Mouse (Mus musculus) small intestine, adult 2 months (tissue): ENCODE results near the gene Slc4a1. TPM values are rescaled to one million over a fixed set of nuclear protein-coding genes. Genes with fewer than 3 reads are reported as not detected.
A peak's percentile ranks its signal among the peaks of the same experiment; 100 is the strongest.

Source experiments
- H3K27ac ChIP-seq: fragments of 200-500 bp; 2 replicates; pipeline ENCODE4 v1.5.1; 2012; ENCODE audit warnings: low read depth, low read length, control low read depth, inconsistent platforms; ENCODE audit not compliant: insufficient read depth
- H3K27me3 ChIP-seq: fragments of 200-500 bp; 2 replicates; pipeline ENCODE4 v1.6.1; 2012; ENCODE audit warnings: mild to moderate bottlenecking, moderate library complexity, low read length, inconsistent platforms; ENCODE audit not compliant: control insufficient read depth, insufficient read depth
- H3K36me3 ChIP-seq: fragments of 200-500 bp; 2 replicates; pipeline ENCODE4 v1.6.1; 2012; ENCODE audit warnings: mild to moderate bottlenecking, low read length, control low read depth, inconsistent platforms; ENCODE audit not compliant: control insufficient read depth, insufficient read depth
- H3K4me1 ChIP-seq: fragments of 200-500 bp; 2 replicates; pipeline ENCODE4 v1.6.1; 2012; ENCODE audit warnings: low read length, inconsistent platforms, mixed read lengths; ENCODE audit not compliant: control insufficient read depth, insufficient read depth, insufficient read length
- H3K4me3 ChIP-seq: fragments of 200-500 bp; 2 replicates; pipeline ENCODE4 v1.5.1; 2012; ENCODE audit warnings: low read depth, mild to moderate bottlenecking, control low read depth, inconsistent platforms, low read length, moderate library complexity
- CTCF ChIP-seq: fragments of 200-500 bp; IDR thresholded peaks from 2 replicates; pipeline ENCODE4 v1.5.1; 2012; ENCODE audit warnings: low read depth, mild to moderate bottlenecking, control low read depth, inconsistent platforms, low read length, moderate library complexity, mixed read lengths; ENCODE audit not compliant: insufficient replicate concordance, insufficient read length; ENCODE audit errors: extremely low read depth
- POLR2A ChIP-seq: fragments of 200-500 bp; IDR thresholded peaks from 2 replicates; pipeline ENCODE4 v1.6.1; 2012; ENCODE audit warnings: low read depth, mild to moderate bottlenecking, control low read depth, inconsistent platforms, low read length, moderate library complexity
- WGBS: fragments of 180-500 bp; shearing (Covaris S2); methylation state at CpG from one replicate; pipeline ENCODE4 v1.1.7; 2018; 5-methylcytosine and 5-hydroxymethylcytosine counted together
- polyA plus RNA-seq: library from polyadenylated mRNA; depleted of rRNA; stranded (reverse); fragments of >200 nt; gene quantifications from 2 replicates; pipeline ENCODE4 v1.2.3, GENCODE M21; 2012

The Slc4a1 gene
- polyA plus RNA-seq, 1 experiment = not detected

DNA sequence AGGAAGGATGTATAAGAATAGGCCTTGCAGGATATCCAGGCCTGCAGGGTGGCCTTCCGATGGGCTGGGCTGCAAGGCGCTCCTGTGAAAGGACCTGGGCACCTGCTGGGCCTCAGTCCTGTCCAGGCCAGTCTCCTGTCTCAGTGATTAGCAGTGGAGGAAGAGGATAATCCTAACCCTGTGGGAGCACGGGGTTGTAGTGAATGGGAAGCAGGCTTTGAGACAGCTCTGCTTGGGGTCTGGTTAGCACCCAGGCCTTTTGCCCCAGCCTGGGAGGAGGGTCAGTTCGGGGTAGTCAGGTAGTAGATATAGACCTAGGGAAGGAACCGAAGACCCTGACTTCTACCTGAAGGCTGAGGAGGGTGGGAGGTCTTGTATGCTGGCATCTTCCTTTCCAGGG is 18.3 kb downstream of the Slc4a1 start:
- WGBS = 91% methylated on average over 5 of the region's 5 CpGs
- TF ChIP-seq CTCF (no peak), POLR2A (no peak)

DNA sequence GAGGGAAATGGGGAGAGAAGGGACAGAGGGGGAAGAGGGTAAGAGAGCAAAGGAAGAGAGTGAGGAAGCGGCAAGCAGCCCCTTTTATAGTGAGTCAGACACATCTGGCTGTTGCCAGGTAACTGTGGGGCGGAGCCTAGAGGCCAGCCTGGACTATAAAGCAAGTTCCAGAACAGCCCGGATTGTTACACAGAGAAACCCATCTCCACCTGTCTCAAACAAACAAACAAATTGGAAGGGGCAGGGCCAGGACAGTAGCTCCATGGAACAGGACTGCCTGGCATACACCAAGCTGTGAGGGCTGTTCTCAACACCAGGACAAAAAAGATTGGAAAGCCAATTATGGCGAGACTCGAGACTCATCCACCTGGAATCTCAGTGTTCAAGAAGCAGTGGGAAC is 19.1 kb downstream of the Slc4a1 start:
- no peak overlapping the region for H3K27ac ChIP-seq
- H3K4me3 ChIP-seq = no peak overlapping the region
- peaks cover 4% of the 10 kb centered on the region; the same call in 1 of the 2 replicates for H3K4me1 ChIP-seq
- no peaks in the 10 kb centered on the region for H3K36me3 ChIP-seq
- WGBS = 46% methylated on average over 5 of the region's 5 CpGs
- H3K27me3 ChIP-seq = no peaks in the 10 kb centered on the region
- TF ChIP-seq CTCF (no peak), POLR2A (no peak)

More for the DNA sequence above, 18.3 kb downstream of the Slc4a1 start:
- H3K36me3 ChIP-seq = no peaks in the 10 kb centered on the region
- peaks cover 4% of the 10 kb centered on the region; the same call in 1 of the 2 replicates for H3K4me1 ChIP-seq
- no peaks in the 10 kb centered on the region for H3K27me3 ChIP-seq
- H3K4me3 ChIP-seq = no peak overlapping the region
- H3K27ac ChIP-seq = no peak overlapping the region

DNA sequence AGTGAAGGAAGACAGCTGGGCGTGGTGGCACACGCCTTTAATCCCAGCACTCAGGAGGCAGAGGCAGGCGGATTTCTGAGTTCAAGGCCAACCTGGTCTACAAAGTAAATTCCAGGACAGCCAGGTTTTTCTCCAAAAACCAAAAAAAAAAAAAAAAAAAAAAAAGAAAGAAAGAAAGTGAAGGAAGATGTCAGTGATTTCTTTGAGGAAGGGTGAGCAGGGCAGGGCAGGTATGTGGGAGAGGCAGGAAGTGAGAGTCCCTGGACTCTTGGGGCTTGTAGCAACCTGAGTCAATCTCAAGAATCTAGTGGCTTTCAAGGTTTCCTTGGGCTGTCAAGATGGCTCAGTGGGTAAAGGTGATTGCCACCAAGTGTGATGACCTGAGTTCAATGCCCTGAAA is 21.5 kb downstream of the Slc4a1 start:
- 94% methylated on average over 3 of the region's 3 CpGs for WGBS
- H3K27me3 ChIP-seq = no peaks in the 10 kb centered on the region
- TF ChIP-seq CTCF = no peak
- no peak for TF ChIP-seq POLR2A
- H3K4me3 ChIP-seq = no peak overlapping the region
- H3K36me3 ChIP-seq = no peaks in the 10 kb centered on the region
- no peak overlapping the region for H3K27ac ChIP-seq
- H3K4me1 ChIP-seq = 0 out of 2 replicates have a peak, but pooled peaks cover 2% of the 10 kb centered on the region

DNA sequence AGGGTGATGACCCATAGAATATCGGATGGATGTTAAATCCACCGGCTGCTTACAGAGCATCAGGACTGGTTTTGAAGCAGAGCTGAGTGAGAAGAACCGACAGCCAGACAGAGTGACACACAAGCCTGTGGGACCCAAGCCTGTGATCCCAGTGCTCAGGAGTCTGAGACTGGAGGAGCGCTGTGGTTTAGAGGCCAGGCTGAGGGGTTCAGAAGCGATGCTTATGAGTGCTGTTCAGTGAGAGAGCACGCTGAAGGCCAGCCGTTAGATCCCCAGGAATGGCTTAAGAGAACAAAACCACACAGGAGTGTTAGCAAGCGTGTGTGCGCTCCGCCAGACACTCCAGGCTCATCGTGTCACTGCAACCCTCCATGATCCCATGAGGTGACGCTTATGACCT is 23.3 kb downstream of the Slc4a1 start:
- Histone ChIP-seq H3K27me3 (no peaks in the 10 kb centered on the region; the same call in 1 of the 2 replicates), H3K36me3 (no peaks in the 10 kb centered on the region), H3K27ac (no peak overlapping the region), H3K4me1 (peaks cover 4% of the 10 kb centered on the region; the same call in 1 of the 2 replicates), H3K4me3 (no peak overlapping the region)
- 89% methylated on average over 12 of the region's 12 CpGs for WGBS
- TF ChIP-seq CTCF = no peak

DNA sequence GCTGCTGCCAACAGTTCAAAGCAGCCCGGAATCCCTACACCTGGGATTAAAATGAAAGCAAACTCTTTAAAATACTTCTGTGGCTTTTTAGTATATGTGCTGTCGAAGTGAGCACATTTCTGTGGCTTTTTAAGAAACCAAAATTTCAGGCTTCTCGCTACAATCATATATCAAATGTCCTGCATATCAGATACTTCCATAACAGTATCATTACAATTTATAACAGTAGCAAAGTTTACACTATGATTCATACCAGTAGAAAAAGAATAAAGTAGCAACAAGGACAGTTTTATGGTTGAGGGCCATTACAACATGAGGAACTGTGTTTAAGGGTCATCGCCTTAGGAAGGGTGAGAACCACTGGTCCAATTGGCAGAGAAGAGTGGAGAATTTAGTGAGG is 24.9 kb downstream of the Slc4a1 start:
- WGBS = 88% methylated on average over 4 of the region's 4 CpGs

DNA sequence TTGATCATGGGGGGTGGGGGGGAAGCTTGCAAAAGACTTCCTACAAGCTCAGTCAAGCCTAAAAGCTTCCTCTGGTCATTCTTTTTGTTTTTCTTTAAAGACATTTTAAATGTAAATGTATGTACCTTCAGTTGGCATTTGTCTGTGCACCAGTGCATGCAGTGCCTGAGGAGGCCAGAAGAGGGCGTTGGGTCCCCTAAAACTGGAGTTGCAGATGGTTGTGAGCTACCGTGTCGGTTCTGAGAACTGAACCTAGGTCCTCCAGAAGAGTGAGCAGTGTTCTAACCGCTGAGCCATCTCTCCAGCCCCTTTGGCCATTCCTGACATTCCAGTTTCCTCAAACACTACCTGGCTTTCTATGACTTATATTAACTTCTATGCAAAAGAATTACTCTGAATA is 26.4 kb downstream of the Slc4a1 start:
- TF ChIP-seq POLR2A (no peak), CTCF (peak; percentile 34; the same call in 1 of the 2 replicates)
- Histone ChIP-seq H3K27me3 (no peaks in the 10 kb centered on the region; the same call in 1 of the 2 replicates), H3K4me1 (peaks cover 3% of the 10 kb centered on the region; the same call in 1 of the 2 replicates), H3K36me3 (no peaks in the 10 kb centered on the region), H3K4me3 (no peak overlapping the region), H3K27ac (no peak overlapping the region)
- WGBS = 70% methylated on average over 4 of the region's 4 CpGs

More for the DNA sequence above, 24.9 kb downstream of the Slc4a1 start:
- H3K4me3 ChIP-seq = no peak overlapping the region
- no peak overlapping the region for H3K27ac ChIP-seq
- H3K36me3 ChIP-seq = no peaks in the 10 kb centered on the region
- no peaks in the 10 kb centered on the region; the same call in 1 of the 2 replicates for H3K27me3 ChIP-seq
- no peak for TF ChIP-seq POLR2A
- TF ChIP-seq CTCF = no peak
- H3K4me1 ChIP-seq = peaks cover 3% of the 10 kb centered on the region; the same call in 1 of the 2 replicates

DNA sequence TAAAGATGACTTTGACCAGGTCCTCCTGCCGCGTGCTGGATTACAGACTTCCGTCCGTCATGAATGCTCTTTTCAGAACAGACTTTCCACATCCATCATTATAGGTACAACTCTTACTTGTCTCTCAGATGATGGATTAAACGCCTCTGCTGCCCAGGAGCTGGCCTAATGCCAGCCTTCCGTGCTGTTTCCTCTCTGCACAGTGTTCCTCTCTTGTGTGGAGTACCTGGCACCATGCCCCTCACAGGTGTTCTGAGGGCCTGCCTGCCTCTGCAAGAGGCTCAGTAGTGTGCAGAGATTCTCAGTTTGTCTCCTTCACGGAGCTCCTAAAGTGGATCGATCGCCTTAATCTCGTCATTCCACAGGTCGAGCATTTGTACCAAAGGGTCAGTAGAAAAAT is 26.8 kb downstream of the Slc4a1 start:
- Histone ChIP-seq H3K27ac (no peak overlapping the region), H3K36me3 (no peaks in the 10 kb centered on the region), H3K4me1 (peaks cover 3% of the 10 kb centered on the region; the same call in 1 of the 2 replicates), H3K4me3 (no peak overlapping the region), H3K27me3 (no peaks in the 10 kb centered on the region; the same call in 1 of the 2 replicates)
- no peak for TF ChIP-seq POLR2A
- no peak for TF ChIP-seq CTCF
- 40% methylated on average over 11 of the region's 11 CpGs for WGBS
